Mouse (Mus musculus) right cerebral cortex, postnatal 4 days (tissue): ENCODE measurements around the gene Rpa3.

Experiments
- DNase-seq: peaks from one replicate; pipeline ENCODE4 v3.0.0-alpha.2; 2022

Rpa3 gene

GRCm38 (mm10) chr6:8259004-8259666, at the start of gene Rpa3, which contains the start of the genes Umad1 and Gm45062:
Rpa3 (minus strand) TSS chr6:8259173.
Umad1 (plus strand) TSS chr6:8259288.
Gm45062 (plus strand) TSS chr6:8259450.
- DNase-seq: peak; percentile 97

GRCm38 (mm10) chr6:8307878-8308775, 49.2 kb upstream of the Rpa3 start:
- no peak for DNase-seq

GRCm38 (mm10) chr6:8299066-8299863, 40.3 kb upstream of the Rpa3 start:
- no peak for DNase-seq

GRCm38 (mm10) chr6:8294048-8294784, 35.2 kb upstream of the Rpa3 start:
- no peak for DNase-seq

GRCm38 (mm10) chr6:8288755-8289580, 30.0 kb upstream of the Rpa3 start:
- DNase-seq: no peak

GRCm38 (mm10) chr6:8286146-8286545, 27.2 kb upstream of the Rpa3 start:
- DNase-seq: no peak

GRCm38 (mm10) chr6:8285401-8285960, 26.5 kb upstream of the Rpa3 start:
- DNase-seq: no peak

- no peak for DNase-seq
Observed at GRCm38 (mm10) chr6:8283255-8283654, 24.3 kb upstream of the Rpa3 start.

GRCm38 (mm10) chr6:8278426-8279002, 19.5 kb upstream of the Rpa3 start:
- DNase-seq: peak; percentile 8

GRCm38 (mm10) chr6:8276431-8276830, 17.5 kb upstream of the Rpa3 start:
- no peak for DNase-seq

- peak; percentile 60 for DNase-seq
Observed at GRCm38 (mm10) chr6:8275098-8275497, 16.1 kb upstream of the Rpa3 start.

GRCm38 (mm10) chr6:8274387-8275054, 15.5 kb upstream of the Rpa3 start:
- DNase-seq: peak; percentile 42

GRCm38 (mm10) chr6:8271047-8271446, 12.1 kb upstream of the Rpa3 start:
- DNase-seq: no peak

- DNase-seq: peak; percentile 33
Observed at GRCm38 (mm10) chr6:8259667-8260044, 683 bp upstream of the Rpa3 start.

GRCm38 (mm10) chr6:8258316-8258715, 657 bp downstream of the Rpa3 start:
- no peak for DNase-seq

- no peak for DNase-seq
Observed at GRCm38 (mm10) chr6:8228596-8228995, 30.4 kb downstream of the Rpa3 start.

GRCm38 (mm10) chr6:8227035-8227434, 31.9 kb downstream of the Rpa3 start:
- no peak for DNase-seq

- no peak for DNase-seq
Observed at GRCm38 (mm10) chr6:8210661-8211060, 48.3 kb downstream of the Rpa3 start.

- peak; percentile 17 for DNase-seq
Observed at GRCm38 (mm10) chr6:8209866-8210186, 49.1 kb downstream of the Rpa3 start.
